Mouse (Mus musculus) MEL (cell line): Measurements from ENCODE around the gene Fkrp. TPM values are rescaled to one million over a fixed set of nuclear protein-coding genes. Genes with fewer than 3 reads are reported as not detected.

Experiments
- DNase-seq: peaks from one replicate; pipeline ENCODE4 v3.0.0; 2011; ENCODE audit warnings: low read depth, low spot score
- H3K27ac ChIP-seq: 2 replicates; pipeline ENCODE4 v1.5.1; 2012; ENCODE audit warnings: low read depth, mild to moderate bottlenecking, control low read depth, low read length, moderate library complexity; ENCODE audit not compliant: control insufficient read depth
- H3K27me3 ChIP-seq, 2 experiments: fragments of 150-350 bp in 1 of 2; sonication (generic) in 1 of 2; 2 replicates each; pipeline ENCODE4 v1.6.1; 2012; ENCODE audit warnings: low read length in 2 of 2, mild to moderate bottlenecking in 2 of 2, improper control_type of control experiment in 1 of 2, moderate library complexity in 1 of 2; ENCODE audit not compliant: insufficient read depth in 2 of 2, control insufficient read depth in 1 of 2
- H3K36me3 ChIP-seq, 2 experiments: 2 replicates each; pipeline ENCODE4 v1.6.1; 2012 to 2014; ENCODE audit warnings: low read length in 2 of 2, improper control_type of control experiment in 1 of 2, inconsistent platforms in 1 of 2, mild to moderate bottlenecking in 1 of 2; ENCODE audit not compliant: insufficient read depth in 2 of 2, control insufficient read depth in 1 of 2
- H3K4me1 ChIP-seq, 2 experiments: fragments of 150-350 bp in 1 of 2; sonication (generic) in 1 of 2; 2 replicates each; pipeline ENCODE4 v1.6.1; 2012; ENCODE audit warnings: low read length in 2 of 2, improper control_type of control experiment in 1 of 2, mild to moderate bottlenecking in 1 of 2; ENCODE audit not compliant: insufficient read depth in 2 of 2, control insufficient read depth in 1 of 2
- H3K4me3 ChIP-seq, 2 experiments: fragments of 150-350 bp in 1 of 2; sonication (generic) in 1 of 2; 2 replicates each; pipeline ENCODE4 v1.5.1; 2012; ENCODE audit warnings: low read depth in 2 of 2, low read length in 2 of 2, mild to moderate bottlenecking in 2 of 2, moderate library complexity in 2 of 2, control low read depth in 1 of 2, improper control_type of control experiment in 1 of 2; ENCODE audit not compliant: control insufficient read depth in 1 of 2, insufficient read depth in 1 of 2
- H3K79me2 ChIP-seq: 2 replicates; pipeline ENCODE4 v1.6.1; 2012; ENCODE audit warnings: mild to moderate bottlenecking, low read length, moderate library complexity; ENCODE audit not compliant: control insufficient read depth, poor library complexity, insufficient read depth
- H3K9ac ChIP-seq: 2 replicates; pipeline ENCODE4 v1.6.1; 2012; ENCODE audit warnings: low read depth, mild to moderate bottlenecking, control low read depth, low read length, moderate library complexity; ENCODE audit not compliant: control insufficient read depth, poor library complexity, severe bottlenecking
- H3K9me3 ChIP-seq: fragments of 150-350 bp; sonication (generic); replicated peaks from 2 replicates; pipeline ENCODE4 v1.6.1; 2012; ENCODE audit warnings: mild to moderate bottlenecking, low read length, improper control_type of control experiment, moderate library complexity; ENCODE audit not compliant: insufficient read depth
- CHD2 ChIP-seq: IDR thresholded peaks from 2 replicates; pipeline ENCODE4 v1.6.1; 2011; ENCODE audit warnings: low read length, improper control_type of control experiment
- ELF1 ChIP-seq: IDR thresholded peaks from 2 replicates; pipeline ENCODE4 v1.6.1; 2014; ENCODE audit warnings: low read depth, mild to moderate bottlenecking, inconsistent platforms, low read length, improper control_type of control experiment, moderate library complexity
- MAZ ChIP-seq: IDR thresholded peaks from 2 replicates; pipeline ENCODE4 v1.6.1; 2012; ENCODE audit warnings: low read depth, mild to moderate bottlenecking, inconsistent platforms, low read length, improper control_type of control experiment
- MXI1 ChIP-seq: IDR thresholded peaks from 2 replicates; pipeline ENCODE4 v1.6.1; 2011; ENCODE audit warnings: mild to moderate bottlenecking, low read depth, low read length, improper control_type of control experiment
- MYC ChIP-seq: IDR thresholded peaks from 2 replicates; pipeline ENCODE4 v1.6.1; 2011; ENCODE audit warnings: low read depth, mild to moderate bottlenecking, low read length, improper control_type of control experiment, moderate library complexity
- NELFE ChIP-seq: IDR thresholded peaks from 2 replicates; pipeline ENCODE4 v1.6.1; 2011; ENCODE audit warnings: low read depth, low read length, improper control_type of control experiment
- POLR2AphosphoS2 ChIP-seq: IDR thresholded peaks from 2 replicates; pipeline ENCODE4 v1.6.1; 2011; ENCODE audit warnings: low read length, improper control_type of control experiment
- POLR2AphosphoS5 ChIP-seq: IDR thresholded peaks from 2 replicates; pipeline ENCODE4 v1.6.1; 2012; ENCODE audit warnings: low read depth, borderline replicate concordance, mild to moderate bottlenecking, inconsistent platforms, low read length, moderate library complexity, mixed read lengths
- RCOR1 ChIP-seq: IDR thresholded peaks from 2 replicates; pipeline ENCODE4 v1.6.1; 2012; ENCODE audit warnings: low read depth, mild to moderate bottlenecking, inconsistent platforms, low read length, improper control_type of control experiment
- SMC3 ChIP-seq: IDR thresholded peaks from 2 replicates; pipeline ENCODE4 v1.6.1; 2011; ENCODE audit warnings: low read depth, low read length, improper control_type of control experiment
- TCF12 ChIP-seq: IDR thresholded peaks from 2 replicates; pipeline ENCODE4 v1.6.1; 2014; ENCODE audit warnings: low read depth, mild to moderate bottlenecking, inconsistent platforms, low read length, improper control_type of control experiment, moderate library complexity
- USF1 ChIP-seq: IDR thresholded peaks from 2 replicates; pipeline ENCODE4 v1.6.1; 2014; ENCODE audit warnings: low read depth, mild to moderate bottlenecking, inconsistent platforms, low read length, improper control_type of control experiment, moderate library complexity
- ZKSCAN1 ChIP-seq: IDR thresholded peaks from 2 replicates; pipeline ENCODE4 v1.6.1; 2012; ENCODE audit warnings: low read depth, mild to moderate bottlenecking, inconsistent platforms, low read length, improper control_type of control experiment, moderate library complexity
- ZMIZ1 ChIP-seq: IDR thresholded peaks from 2 replicates; pipeline ENCODE4 v1.6.1; 2012; ENCODE audit warnings: low read depth, mild to moderate bottlenecking, inconsistent platforms, low read length, improper control_type of control experiment, moderate library complexity
- ZNF384 ChIP-seq: IDR thresholded peaks from 2 replicates; pipeline ENCODE4 v1.6.1; 2012; ENCODE audit warnings: low read depth, mild to moderate bottlenecking, inconsistent platforms, low read length, improper control_type of control experiment
- polyA plus RNA-seq, 2 experiments: library from polyadenylated mRNA; stranded (reverse) in 1 of 2; unstranded in 1 of 2; fragments of >175 nt in 1 of 2; fragments of >200 nt in 1 of 2; gene quantifications; 2 replicates each; pipeline versions ENCODE4 v1.2.1 to v1.2.4; 2012; ENCODE audit warnings: low replicate concordance in 2 of 2, low read depth in 1 of 2; ENCODE audit not compliant: insufficient read length in 2 of 2, insufficient read depth in 1 of 2, missing spikeins in 1 of 2
- total RNA-seq: library from RNA; depleted of rRNA; stranded (reverse); fragments of 300-350 nt; gene quantifications from 2 replicates; pipeline ENCODE4 v1.2.3, GENCODE M21; 2012

Gene Fkrp
- total and polyA plus RNA-seq, 3 experiments: 15.9 to 19.2 TPM; not detected in 1

DNA sequence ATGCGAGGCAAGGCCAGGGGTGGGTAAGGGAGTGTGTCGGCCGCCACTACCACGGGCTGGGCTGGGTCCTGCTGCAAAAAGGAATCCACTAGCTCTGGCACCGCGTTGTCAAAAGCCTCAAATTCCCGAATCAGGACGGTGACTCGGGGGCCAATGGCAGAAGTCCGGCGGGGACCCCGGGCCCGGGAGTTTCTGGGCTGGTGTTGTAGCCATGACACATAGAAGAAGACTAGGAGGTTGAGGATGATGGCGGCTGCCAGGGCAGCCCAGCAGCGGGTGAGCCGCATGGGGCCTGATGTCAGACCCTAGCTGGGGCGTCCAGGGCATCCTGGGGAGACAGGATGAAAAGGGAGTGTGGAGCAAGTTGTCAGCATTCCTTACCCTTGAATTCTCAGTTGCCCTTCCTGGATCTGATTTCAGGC, 4.9 kb downstream of the Fkrp start:
- Histone ChIP-seq H3K4me1 (peaks cover 3 to 4% of the 10 kb centered on the region in 2 experiments; a peak in 3 of 4 replicates), H3K79me2 (peaks cover 5% of the 10 kb centered on the region), H3K27ac (no peak overlapping the region), H3K4me3 (no peak overlapping the region), H3K36me3 (peaks cover 0 to 3% of the 10 kb centered on the region in 2 experiments; a peak in 2 of 4 replicates), H3K9me3 (no peaks in the 10 kb centered on the region), H3K9ac (no peak overlapping the region), H3K27me3 (no peaks in the 10 kb centered on the region)
- no peak for DNase-seq
- no peak for TF ChIP-seq RCOR1
- TF ChIP-seq ZNF384: no peak
- TF ChIP-seq MXI1: no peak

- no peaks in the 10 kb centered on the region for H3K9me3 ChIP-seq
- TF ChIP-seq TCF12: no peak
- no peak for TF ChIP-seq SMC3
- TF ChIP-seq CHD2: no peak
- TF ChIP-seq ZKSCAN1: no peak
- no peak for TF ChIP-seq POLR2AphosphoS2
- TF ChIP-seq, all 39 proteins: peak for 0
- Histone ChIP-seq H3K9ac (no peak overlapping the region), H3K36me3 (peaks cover 0 to 3% of the 10 kb centered on the region in 2 experiments; a peak in 2 of 4 replicates), H3K27me3 (no peaks in the 10 kb centered on the region), H3K79me2 (no peaks in the 10 kb centered on the region), H3K4me3 (no peak overlapping the region), H3K27ac (no peak overlapping the region), H3K4me1 (peaks cover 3 to 4% of the 10 kb centered on the region in 2 experiments; a peak in 3 of 4 replicates)
- no peak for DNase-seq
Measured at GRCm38 (mm10) chr7:16810920-16811648, 5.4 kb downstream of the Fkrp start.

DNA sequence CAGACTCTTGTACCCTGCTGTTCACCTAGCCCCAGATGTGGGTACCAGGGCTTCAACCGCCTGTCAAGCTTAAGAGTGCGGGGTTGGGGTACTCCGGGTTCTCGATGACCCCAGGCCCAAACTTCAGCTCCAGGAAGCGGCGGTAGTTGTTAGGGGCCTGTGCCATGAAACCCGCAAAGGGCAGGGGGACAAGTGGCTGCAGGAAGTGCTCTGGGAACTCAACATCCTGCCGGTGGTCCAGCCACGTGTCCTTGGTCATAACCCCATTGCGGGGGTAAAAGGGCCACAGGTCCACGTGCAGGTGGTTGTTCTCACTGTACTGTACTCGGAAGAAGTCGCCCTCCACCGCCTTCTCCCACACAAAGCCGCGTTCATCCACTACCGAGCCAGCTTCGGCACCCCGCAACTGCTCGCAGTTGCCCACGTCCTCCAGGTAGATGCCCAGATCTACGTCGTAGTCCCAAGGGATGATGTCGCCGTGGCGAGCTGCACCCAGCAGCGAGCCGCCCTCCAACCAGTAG, 6.1 kb downstream of the Fkrp start:
- no peaks in the 10 kb centered on the region for H3K9me3 ChIP-seq
- H3K4me1 ChIP-seq: no peaks in the 10 kb centered on the region
- TF ChIP-seq CHD2: no peak
- TF ChIP-seq ELF1: no peak
- TF ChIP-seq MYC: no peak
- TF ChIP-seq USF1: no peak
- TF ChIP-seq MAZ: no peak
- no peak for TF ChIP-seq POLR2AphosphoS2
- TF ChIP-seq RCOR1: no peak
- no peak for TF ChIP-seq NELFE
- TF ChIP-seq TCF12: no peak
- TF ChIP-seq ZMIZ1: no peak
- TF ChIP-seq POLR2AphosphoS5: no peak
- TF ChIP-seq, all 39 proteins: peak for 0
- no peaks in the 10 kb centered on the region for H3K27me3 ChIP-seq
- H3K4me3 ChIP-seq: no peak overlapping the region
- no peak overlapping the region for H3K9ac ChIP-seq
- DNase-seq: no peak
- H3K36me3 ChIP-seq: no peaks in the 10 kb centered on the region; a peak in 1 of 4 replicates
- H3K79me2 ChIP-seq: no peaks in the 10 kb centered on the region
- H3K27ac ChIP-seq: no peak overlapping the region
